Mouse (Mus musculus) thymus, adult 18-20 months (tissue): ENCODE measurements around the gene Mfsd2b.

Experiments
- DNase-seq, 2 experiments: peaks; one replicate each; pipeline ENCODE4 v3.0.0; 2022; ENCODE audit warnings: mixed read lengths in 2 of 2

Gene Mfsd2b

DNA sequence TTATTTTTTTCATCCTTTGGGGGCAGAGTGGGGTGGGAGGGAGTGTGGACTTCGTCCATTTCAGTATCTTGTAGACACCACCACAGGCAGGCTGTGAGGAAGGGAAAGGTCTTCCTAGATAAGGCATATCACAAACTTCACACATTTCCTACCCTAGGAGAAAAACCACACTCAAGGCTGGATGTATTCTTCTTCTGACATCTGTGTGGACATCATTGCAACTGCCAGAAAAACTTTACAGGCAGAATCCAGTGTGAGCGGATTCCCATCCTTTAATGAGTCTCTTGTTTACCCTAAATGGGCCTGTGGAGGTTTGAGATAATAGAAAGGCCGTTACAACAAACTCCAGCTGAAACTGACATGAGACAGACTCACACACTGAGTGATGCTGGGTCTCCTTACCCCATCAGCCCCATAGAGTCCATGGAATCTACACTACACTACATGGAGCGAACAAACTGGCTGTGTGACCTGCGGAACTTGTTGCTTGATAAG, 1.1 kb downstream of the Mfsd2b start:
- DNase-seq = no peak

DNA sequence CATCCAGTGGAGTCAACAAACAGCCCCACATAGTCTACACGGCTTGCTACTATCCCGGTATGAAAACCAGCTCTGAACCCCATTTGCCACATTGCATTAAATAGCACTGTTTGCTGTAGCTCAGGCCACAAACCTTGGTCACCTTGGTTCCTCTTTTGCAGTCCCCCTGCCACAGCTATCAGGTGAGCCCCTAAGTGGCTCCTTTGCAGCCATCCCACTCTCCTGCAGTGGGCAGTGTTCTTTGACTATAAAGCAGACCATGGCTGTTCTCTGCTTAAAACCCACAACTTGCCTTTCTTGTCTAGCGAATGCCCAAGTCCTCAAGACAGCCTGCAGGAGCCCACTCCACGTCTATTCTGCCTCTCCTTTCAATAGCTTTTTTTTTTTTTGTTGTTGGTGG, 1.9 kb downstream of the Mfsd2b start:
- DNase-seq = no peak

GRCm38 (mm10) chr12:4871260-4871659, 2.9 kb downstream of the Mfsd2b start:
- DNase-seq = no peak

- no peak for DNase-seq
These were observed 5.2 kb downstream of the Mfsd2b start for GRCm38 (mm10) chr12:4868924-4869323.

GRCm38 (mm10) chr12:4864338-4864690, 9.8 kb downstream of the Mfsd2b start:
- DNase-seq = no peak

DNA sequence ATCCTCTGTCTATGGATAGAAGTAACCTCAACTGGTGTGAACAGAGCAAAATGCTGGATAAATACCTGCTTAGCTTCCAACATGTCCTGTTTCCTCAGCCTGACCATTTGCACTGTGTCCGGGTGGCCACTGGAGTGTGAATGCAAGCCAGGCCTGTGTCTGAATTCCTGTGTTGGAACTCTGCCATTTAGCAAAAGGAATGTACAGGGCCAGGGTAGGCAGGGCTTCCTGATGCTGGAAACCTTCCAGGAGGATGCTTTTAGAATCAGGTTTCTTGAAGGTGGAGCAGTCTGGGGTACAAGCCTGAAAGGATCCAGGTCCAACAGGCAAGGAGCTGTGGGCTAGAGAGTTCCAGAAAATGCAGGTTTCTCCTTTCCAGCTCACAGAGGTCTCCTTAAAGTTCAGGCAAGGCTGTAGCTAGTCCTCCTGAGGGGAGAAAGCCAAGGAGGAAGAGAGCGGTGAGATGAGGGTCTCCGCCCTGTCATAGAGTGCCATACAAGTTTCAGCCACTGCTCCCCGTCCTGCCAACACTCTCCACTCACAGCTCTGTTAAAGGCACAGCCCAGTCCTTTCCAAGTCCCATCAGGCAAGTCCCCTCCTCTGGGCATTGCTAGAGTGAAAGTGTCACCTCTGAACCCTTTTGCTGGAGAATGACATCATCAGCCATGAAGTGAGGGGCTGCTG, 10.4 kb downstream of the Mfsd2b start:
- no peak for DNase-seq

DNA sequence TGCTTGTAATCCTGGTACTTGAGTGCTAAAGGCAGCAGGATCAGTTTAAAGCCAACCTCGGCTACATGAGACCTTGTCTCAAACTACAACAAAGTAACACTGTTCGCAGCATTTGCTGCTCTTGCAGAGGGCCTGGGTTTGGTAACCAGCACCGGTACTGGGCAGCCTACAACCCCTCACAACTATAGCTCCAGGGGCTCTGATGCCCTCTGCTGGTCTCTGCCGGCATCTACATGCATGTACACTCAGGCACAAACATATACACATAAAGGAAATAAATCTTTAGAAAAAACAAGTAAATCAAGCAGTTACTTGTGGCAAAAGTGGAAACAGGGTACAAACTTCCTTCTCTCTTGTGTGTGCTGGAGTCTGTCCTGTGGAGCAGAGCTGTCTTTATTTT, 11.5 kb downstream of the Mfsd2b start:
- DNase-seq = no peak

DNA sequence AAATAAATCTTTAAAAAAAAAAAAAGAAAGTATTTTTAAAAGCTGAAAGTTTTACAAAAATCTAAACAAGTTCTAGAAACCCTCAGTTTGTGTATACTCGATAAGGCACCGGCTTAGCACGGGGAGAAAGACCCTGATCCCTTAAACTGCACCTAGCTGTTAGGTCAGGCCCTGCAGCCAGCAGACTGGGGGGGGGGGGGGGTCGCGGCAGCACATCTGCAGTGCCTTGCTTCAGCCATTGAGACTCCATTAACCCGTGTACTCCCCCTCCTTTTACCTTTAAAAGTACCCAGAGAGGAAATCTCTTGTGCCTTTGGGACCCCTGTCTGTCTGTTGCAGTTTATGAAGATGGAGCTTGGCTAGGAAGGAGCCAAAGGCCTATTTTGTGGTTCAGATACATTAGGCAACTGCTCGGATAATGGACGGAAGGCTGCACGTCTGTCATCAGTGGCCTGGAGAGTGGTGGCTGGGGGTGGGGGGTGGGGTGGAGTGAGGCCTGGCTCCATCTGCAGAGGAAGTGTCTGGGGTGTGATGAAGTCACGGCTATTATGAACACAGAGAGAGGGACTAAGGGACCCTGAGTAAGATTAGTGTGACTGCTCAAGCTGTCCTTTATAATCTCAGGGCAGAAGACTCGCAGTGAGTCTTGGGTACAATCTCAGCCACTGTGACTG, 14.8 kb downstream of the Mfsd2b start:
- DNase-seq = no peak

DNA sequence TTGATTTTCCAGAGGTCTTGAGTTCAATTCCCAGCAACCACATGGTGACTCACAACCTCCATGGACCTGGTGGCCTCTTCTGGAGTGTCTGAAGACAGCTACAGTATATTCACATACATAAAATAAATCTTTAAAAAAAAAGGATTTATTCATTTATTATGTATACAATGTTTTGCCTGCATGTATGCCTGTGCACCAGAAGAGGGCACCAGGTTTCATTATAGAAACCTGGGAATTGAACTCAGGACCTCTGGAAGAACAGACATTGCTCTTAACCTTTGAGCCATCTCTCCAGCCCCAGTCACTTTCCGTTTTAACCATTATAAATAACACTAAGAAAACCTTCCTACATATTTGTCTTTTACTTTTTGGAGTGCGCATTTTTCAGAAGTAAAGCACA, 17.3 kb downstream of the Mfsd2b start:
- DNase-seq = no peak

DNA sequence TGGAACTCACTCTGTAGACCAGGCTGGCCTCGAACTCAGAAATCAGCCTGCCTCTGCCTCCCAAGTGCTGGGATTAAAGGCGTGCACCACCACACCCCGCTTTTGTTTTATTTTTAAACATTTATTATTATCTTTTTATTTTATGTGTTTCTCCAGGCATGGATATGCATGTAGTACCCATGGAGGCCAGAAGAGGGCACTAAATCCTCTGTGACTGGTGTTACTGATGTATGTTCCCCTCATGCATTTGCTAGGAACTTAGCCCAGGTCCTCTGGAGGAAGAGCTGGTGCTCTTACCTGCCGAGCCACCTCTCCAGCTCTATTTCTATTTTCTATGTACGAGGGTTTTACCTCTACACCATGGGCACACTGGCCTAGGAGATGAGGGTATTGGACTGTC, 18.0 kb downstream of the Mfsd2b start:
- DNase-seq = no peak

GRCm38 (mm10) chr12:4843741-4844140, 30.4 kb downstream of the Mfsd2b start:
- peak in 1 of 2 experiments; percentile 24 for DNase-seq

- DNase-seq = peak; percentile 79 to 85
These were observed 31.1 kb downstream of the Mfsd2b start, which contains the start of gene Wdcp for GRCm38 (mm10) chr12:4842890-4843597. TSS of gene Wdcp (plus strand) at chr12:4843303.

GRCm38 (mm10) chr12:4842456-4842855, 31.7 kb downstream of the Mfsd2b start:
- no peak for DNase-seq

DNA sequence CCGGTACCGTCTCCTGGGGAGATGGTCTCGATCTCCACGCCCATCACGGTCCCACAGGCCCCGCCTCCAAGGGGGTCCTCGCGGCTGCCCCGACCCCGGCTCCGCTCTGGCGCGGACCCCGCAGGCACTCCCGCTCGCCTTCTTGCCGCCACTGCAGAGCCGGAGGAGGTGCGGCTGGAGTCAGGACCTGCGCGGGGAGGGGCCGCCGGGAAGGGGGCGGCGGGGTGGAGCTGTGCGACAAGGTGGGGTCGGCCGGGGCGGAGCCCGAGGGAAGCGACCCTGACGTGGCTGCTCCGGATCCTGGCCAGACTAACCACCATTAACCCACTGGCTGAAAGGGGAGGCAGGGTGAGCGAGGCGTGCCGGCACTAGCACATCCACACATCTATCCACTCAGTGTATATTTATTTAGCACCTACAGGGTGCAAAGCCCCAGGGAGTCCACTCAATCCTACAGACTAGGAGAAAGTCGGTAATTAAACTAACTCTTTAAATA, 32.7 kb downstream of the Mfsd2b start, which contains the start of gene Fkbp1b:
Fkbp1b (minus strand) TSS at position 200 of the 496 bp plus-strand sequence.
- peak; percentile 30 to 38 for DNase-seq

DNA sequence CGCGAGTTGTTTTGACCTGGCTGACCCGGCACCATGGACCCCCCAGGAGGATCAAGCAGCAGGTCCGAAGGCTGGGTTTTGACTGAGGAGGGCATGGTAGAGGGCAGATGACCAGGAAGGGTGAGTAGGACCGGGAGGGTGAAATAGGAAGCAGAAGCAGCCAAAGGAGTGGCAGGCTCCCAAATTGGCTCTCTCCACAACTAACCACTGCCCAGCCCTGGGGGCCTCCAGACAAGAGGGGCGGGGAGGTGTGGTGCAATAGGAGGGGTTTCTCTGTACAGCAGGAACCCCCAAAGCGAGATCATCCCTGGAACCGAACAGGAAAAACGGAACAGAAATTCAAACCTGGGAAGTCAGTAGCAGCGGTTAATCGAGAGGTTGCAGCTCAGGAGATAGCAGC, 33.4 kb downstream of the Mfsd2b start:
- DNase-seq = no peak

GRCm38 (mm10) chr12:4840010-4840409, 34.1 kb downstream of the Mfsd2b start:
- no peak for DNase-seq

DNA sequence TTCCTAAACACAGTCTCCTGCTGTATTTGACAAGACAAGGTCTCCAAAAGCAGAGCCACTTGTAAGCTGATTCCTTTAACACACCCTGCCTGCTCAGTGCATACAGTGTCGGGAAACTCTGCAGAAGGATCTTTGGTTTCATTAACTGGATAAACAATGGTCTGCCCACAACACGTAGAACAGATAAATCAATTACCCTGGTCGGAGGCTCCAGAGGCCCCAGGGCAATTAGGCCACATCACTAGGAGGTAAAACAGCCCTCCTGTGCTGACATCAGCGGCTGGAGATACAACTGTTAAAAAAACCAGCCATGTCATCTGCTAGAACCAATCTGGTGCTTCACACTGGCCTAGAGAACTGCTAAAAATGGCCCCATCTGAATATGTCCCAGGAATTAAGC, 37.2 kb downstream of the Mfsd2b start:
- DNase-seq = no peak

DNA sequence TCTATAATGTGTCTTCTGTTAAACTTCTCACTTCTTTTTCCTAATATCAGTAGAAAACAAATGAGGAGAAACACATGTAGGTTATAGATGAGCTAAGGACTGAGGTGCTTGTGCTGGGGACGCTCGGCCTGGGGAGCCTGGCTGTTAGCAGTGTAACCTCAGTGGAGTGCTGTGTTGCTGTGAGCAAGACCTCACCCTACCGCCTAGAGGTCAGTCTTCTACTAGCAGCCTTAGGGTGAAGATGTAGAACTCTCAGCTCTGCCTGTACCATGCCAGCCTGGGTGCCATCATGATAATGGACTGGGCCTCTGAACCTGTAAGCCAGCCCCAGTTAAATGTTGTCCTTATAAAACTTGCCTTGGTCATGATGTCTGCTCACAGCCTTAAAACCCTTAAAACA, 46.9 kb downstream of the Mfsd2b start:
- DNase-seq = no peak

GRCm38 (mm10) chr12:4817361-4818101, 56.6 kb downstream of the Mfsd2b start, which contains the start of gene Sf3b6:
TSS of gene Sf3b6 (plus strand) at chr12:4817544.
- DNase-seq = peak; percentile 97 to 98

DNA sequence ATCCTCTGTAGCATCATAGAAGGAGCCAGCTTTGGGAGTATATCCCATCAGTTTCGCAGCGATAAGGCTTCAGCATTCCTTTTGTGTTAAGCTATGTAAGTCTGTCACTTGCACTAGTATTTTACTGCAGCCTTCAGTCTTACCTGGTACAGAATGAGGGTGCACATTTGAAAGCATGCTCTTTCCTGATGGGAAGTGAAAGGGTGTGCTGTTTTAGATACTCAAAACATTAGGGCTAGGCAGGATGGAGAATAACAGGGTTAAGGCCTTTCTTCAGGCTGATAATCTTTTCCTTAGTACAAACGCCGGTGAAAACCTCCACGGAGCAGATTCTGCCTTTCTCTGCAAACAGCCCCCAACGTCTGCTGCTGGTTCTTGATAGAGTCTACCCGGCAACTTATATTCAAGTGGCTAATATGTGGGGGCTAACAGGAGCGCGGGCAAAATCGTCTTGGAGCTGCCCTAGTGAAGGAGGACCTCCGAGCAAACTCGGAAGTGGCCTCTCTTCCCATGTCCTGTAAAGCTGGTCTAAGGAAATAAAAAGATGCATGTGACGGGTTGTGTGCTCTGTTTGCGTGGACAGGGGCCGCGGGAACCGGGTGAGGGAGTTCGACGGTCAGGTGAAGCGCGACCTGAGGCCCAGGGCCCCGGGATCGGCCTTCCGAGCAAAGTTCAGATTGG, 57.3 kb downstream of the Mfsd2b start:
- no peak for DNase-seq

- no peak for DNase-seq
These were observed 60.5 kb downstream of the Mfsd2b start for GRCm38 (mm10) chr12:4813636-4814035.
